Mouse (Mus musculus): Measurements from ENCODE around the gene Fcho2.

DNA sequence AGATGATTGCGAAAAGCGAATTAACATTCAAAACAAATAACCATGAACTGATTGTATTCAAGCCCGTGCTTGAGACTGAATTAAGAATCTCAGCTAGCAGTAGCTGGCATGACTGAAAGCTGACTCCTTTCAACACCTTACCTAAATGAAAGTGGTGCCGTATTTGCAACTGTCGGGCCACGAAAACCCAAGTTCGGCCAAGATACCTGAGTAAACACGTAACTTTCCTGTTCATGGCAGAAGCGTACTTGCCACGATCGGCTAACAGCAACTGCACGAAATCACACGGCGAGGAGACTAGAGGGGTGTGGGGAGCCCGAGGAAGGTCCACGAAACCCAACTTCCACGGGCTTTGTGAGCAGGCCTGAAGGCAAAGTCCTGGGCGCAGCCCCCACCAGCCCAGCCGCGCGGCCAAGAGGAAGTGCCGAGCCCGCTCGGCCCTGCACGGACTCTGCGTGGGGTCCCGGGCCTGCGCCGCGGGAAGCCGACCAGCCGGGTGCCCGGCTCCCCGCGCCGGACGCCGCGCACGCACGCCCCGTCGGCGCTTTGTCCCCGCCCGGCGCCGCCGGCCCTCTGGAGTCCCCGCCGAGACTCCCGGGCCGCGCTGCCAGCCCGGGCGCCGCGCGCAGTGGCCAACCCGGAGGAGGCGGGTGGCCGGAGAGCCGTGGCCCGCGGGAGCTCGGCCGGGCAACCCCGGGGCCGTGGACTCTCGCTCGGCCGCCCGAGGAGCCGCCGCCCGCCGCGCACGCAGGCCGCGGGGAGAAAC lies 791 bp downstream of the Fcho2 start:
- TF ChIP-seq GATA1 (IDR thresholded peaks at IDR 0.05; ENCODE audit: low read length) (no peak), TAL1 (IDR thresholded peaks at IDR 0.05; ENCODE audit: low read length) (no peak)

All from erythroblast, embryonic 14.5 days (primary cell).